Mouse (Mus musculus): ENCODE measurements around the gene Clip3.
A peak's percentile ranks its signal among the peaks of the same experiment; 100 is the strongest.

Gene Clip3

DNA sequence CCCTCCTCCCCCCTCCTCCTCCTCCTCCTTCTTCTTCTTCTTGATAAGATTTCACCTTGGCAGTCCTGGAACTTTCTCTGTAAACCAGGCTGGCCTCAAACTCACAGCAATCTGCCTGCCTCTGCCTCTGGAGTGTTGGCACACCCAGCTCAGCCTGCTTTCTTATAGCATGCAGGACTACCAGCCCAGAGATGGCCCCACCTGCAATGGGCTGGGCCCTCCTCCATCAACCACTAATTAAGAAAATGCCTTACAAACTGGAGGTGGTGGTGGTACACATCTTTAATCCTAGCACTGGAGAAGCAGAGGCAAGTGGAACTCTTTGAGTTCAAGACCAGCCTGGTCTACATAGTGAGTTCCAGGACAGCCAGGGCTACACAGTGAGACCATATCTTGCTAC, 34.9 kb downstream of the Clip3 start:
- DNase-seq (ENCODE audit: low read depth) = no peak

DNA sequence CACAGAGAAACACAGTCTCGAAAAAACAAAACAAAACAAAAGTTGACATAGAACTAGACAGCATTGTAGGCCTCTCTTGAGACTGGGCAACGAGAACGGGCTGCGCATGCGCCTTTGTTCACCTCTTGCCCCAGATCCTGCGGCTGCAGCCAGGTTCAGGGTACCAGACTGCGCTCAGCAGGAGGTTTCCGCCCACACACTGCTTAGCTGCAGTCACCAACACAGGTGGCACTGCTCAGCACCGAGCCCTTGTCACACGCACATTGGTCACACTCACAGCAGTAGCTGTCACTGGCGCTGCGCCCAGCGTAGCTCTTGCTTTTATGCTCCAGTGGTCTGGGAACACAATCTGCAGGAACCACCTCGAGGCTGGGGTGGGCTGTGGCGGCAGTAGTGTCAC, 35.6 kb downstream of the Clip3 start:
- no peak for DNase-seq (ENCODE audit: low read depth)

GRCm38 (mm10) chr7:30328379-30328778, 36.9 kb downstream of the Clip3 start:
- no peak for DNase-seq (ENCODE audit: low read depth)

- DNase-seq (ENCODE audit: low read depth) = peak; percentile 80
These were observed 40.4 kb downstream of the Clip3 start for GRCm38 (mm10) chr7:30331887-30332286.

DNA sequence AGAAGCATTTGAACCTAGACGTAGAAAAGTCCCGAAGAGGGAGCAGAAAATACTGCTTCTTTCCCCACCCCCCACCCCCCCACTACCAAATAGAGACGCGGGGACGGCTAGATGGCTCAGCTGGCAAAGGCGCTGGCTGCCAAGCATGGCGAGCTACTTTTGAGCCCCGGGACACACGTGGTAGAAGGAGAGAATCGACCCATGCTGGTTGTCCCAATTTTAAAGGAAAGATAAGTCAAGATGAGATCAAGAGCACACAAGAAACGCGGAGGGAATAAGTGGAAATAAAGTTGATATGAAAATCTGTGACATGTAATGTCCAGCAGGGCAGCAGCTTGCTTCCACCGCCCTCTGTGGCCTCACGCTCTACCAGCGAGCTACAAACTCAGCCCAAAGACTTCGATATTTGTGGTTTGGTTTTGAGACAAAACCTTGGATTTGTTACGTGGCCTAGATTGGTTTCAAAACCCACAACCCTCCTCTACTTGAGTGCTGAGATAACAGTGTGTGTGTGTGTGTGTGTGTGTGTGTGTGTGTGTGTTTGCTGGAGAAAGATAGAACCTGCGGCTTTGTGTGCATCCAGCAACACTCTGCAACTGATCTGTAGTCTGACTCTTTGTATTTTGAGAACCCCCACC, 41.2 kb downstream of the Clip3 start:
- DNase-seq (ENCODE audit: low read depth) = no peak

DNA sequence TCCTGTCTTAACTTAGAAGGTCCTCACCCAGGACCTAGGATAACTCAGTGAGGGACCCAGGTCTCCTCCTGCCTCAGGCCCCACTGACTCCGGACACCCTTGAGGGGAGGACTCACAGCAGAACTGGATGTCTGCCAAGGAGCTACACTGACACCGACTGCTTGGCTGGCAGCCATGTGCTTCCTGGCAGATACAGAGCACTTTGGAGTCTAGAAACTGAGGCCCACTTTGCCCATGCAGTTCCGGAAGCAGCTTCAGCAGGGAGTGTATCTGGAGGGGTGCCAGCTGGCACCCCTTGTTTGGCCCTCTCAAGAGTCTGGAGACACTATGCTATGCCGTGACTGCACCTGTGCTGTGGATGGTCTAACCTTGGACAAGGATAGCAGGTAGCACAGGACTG, 41.9 kb downstream of the Clip3 start:
- no peak for DNase-seq (ENCODE audit: low read depth)

DNA sequence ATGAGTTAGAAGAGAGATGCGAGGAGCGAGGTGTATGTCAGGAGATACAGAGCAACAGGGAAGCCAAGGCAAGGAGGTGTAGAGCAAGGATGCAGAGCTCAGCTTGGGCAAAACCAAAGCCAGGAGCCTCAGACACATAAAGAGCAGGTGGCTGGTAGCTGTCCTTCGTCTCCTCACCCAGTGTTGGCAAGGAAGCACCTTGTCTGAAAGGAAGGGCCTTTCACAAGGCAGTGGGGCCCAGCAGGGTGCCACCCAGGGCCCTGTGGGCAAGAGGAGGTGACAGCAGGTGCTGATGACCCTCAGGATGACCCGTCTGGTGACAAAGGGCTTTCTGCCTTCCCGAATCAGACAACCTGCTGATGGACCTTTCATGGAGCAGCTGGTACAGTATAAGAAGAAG, 43.0 kb downstream of the Clip3 start:
- DNase-seq (ENCODE audit: low read depth) = no peak

GRCm38 (mm10) chr7:30335688-30336087, 44.2 kb downstream of the Clip3 start:
- DNase-seq (ENCODE audit: low read depth) = no peak

DNA sequence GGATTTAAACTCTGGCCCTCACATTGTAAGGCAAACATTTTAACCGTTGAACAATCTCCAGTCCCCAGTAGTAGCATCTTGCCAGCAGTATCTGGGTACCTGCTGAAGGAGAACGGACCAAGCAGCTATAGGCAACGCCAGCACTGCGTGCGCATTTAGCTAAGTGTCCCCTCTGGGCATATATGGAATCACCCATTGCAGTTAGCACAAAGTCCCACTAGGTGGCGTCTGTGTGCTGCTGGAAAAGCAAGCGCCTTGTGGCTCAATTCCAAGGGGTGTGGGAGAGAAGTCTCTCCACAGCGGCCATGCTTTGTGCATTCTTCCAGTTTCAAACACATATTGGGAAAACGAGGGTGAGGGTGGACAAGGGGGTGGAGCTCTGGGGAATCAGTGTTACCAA, 44.9 kb downstream of the Clip3 start:
- DNase-seq (ENCODE audit: low read depth) = peak; percentile 78

GRCm38 (mm10) chr7:30339432-30340109, 48.0 kb downstream of the Clip3 start:
- DNase-seq (ENCODE audit: low read depth) = no peak

DNA sequence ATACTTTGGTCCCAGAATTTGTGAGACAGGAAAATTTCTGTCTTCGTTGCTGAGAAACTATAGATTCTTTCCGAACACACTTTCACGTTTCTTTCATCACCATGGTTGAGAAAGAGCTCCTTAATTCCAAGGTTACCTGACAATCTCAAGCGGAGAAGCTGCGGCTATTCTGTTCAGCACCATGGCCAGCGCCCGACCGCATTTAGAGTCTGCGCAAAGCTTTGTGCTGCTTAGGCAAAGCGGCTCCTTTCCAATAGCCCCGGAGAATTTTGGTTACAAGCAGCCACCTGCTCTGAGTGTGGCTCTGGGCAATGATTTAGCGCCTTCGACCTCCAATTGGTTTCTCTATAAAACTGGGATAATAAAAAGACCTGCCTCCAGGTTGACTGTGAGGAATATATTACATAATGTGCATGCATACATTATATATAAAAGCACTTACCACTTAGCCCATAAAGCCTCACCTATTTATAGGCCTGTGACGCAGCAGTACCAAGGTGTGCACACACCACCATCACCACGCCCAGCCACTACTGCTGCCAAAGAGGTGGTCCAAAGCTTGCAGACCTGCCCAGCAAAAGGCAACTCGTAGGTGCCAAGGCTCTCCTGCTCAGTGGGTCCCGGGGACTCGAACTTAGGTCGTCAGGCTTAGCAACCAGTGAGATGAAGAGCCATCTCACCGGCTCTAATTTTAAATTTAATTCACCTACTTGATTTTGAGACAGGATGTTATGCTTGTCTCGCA, 55.3 kb downstream of the Clip3 start:
- peak; percentile 77 for DNase-seq (ENCODE audit: low read depth)

GRCm38 (mm10) chr7:30347828-30348227, 56.3 kb downstream of the Clip3 start:
- peak; percentile 64 for DNase-seq (ENCODE audit: low read depth)

DNA sequence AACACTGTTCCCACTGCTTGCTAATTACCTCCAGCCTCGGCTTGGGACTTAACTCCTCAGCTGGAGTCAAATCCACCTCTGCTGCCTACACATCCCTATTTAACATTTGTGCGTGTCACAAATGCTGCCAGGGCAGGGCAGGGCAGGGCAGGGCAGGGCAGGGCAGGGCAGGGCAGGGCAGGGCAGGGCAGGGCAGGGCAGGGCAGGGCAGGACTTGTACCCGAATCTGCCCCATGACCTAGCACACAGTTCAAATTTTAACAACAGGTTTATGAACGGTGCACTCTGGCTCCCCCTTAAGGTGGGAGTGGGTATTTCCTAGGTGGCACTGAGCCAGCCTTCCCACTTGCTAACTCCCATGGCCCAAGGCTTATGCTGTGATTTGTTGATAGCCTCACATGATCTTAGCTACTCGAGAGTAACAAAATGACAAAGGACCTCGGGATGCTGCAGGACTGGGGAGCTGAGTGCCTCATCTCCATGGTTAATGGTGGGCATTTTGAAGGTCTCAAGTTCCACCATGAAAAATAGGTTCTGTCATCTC, 61.8 kb downstream of the Clip3 start:
- DNase-seq (ENCODE audit: low read depth) = peak; percentile 49

DNA sequence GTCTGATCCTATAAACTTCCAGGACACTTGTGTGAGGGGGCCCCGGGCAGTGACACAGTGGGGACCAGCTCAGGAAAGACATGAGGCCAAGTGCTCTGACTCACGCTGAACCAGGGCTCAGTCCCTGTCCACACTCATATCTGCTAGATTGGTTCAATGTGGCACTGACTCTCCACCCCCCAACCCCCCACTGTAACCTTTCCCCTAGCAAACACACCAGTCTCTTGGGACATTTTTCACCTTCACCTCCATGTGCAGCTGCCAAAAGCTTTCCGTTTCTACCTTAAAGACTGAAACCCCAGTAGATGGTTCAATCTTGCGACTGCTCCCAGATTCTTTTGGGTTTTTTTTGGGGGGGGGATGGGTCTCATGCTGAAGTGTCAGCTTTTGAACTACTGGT, 62.5 kb downstream of the Clip3 start:
- DNase-seq (ENCODE audit: low read depth) = no peak
